Mouse (Mus musculus) E14TG2a.4 (cell line): ENCODE measurements around the gene Phospho2.
"Not testable (repeated sequence)": the region's sequence is repeated elsewhere in the genome, so short reads cannot be mapped to it uniquely, and the experiment has no call there.

ENCODE experiments used
- CTCF ChIP-seq: conservative IDR thresholded peaks from 2 replicates; pipeline ENCODE4 v1.5.1; 2014; ENCODE audit warnings: low read length
- NANOG ChIP-seq: IDR thresholded peaks from 2 replicates; pipeline ENCODE4 v1.6.1; 2014; ENCODE audit warnings: borderline replicate concordance, low read length, mixed read lengths

GRCm38 (mm10) chr2:69811349-69811748 is 21.9 kb downstream of the Phospho2 start:
- not testable (repeated sequence) for TF ChIP-seq CTCF, NANOG
